10 mouse cellular contexts compared by ENCODE assay signal in the genomic region with DNA sequence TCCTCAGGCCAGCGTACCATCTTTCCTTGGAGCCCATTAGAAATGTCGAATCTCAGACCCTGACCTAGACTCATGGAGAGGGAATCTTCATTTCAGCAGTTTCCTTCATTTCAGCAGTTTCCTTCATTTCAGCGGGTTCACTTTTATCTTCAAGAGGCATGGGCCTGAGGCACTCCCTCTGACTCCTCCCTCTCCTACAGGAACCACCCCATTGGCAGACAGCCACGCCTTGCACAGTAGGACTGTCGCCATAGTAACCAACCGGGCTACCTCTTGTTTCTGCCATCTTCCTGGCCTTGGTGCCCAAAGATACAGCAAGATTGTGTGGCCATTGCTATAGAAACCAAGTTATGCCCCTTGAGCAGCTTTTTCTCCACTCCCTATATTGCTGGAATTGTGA.
A peak's percentile ranks its signal among the peaks of the same experiment; 100 is the strongest.
DNase-seq lines count a peak whose midpoint lies in the region; ATAC-seq lines count a peak whose summit lies in the region.
"Had no signal": no experiment of that assay in that cellular context is flagged by ENCODE, and none has a peak within 500 bp of the region (broad histone marks: within the 10 kb centered on the region; RNA-seq: fewer than 3 reads in every experiment).

No protein-coding gene starts in this region.

- intact Hi-C loops in heart, postnatal 25 days (cut with DNase I) = no loop called here

- H3K9ac ChIP-seq in forebrain, embryonic 14.5 days (ENCODE audit: low read length) = no peak overlapping the region
- H3K9ac ChIP-seq: liver, embryonic 13.5 days had no signal

- H3K36me3 ChIP-seq in forebrain, embryonic 14.5 days (ENCODE audit: control insufficient read depth, insufficient read depth, low read length) = no peaks in the 10 kb centered on the region
- H3K36me3 ChIP-seq: liver, embryonic 13.5 days had no signal

- WGBS in forebrain, embryonic 14.5 days = 40% methylated on average over 6 of the region's 6 CpGs

- H3K27me3 ChIP-seq in forebrain, embryonic 14.5 days (replicated peaks; ENCODE audit: control insufficient read depth, insufficient read depth, low read length) = no peaks in the 10 kb centered on the region
- H3K27me3 ChIP-seq: liver, embryonic 13.5 days had no signal

- H3K4me1 ChIP-seq in forebrain, embryonic 14.5 days (ENCODE audit: control insufficient read depth, insufficient read depth, low read length) = no peaks in the 10 kb centered on the region
- H3K4me1 ChIP-seq: liver, embryonic 13.5 days had no signal

- H3K4me2 ChIP-seq in forebrain, embryonic 14.5 days (ENCODE audit: low read length) = no peak overlapping the region
- H3K4me2 ChIP-seq: liver, embryonic 13.5 days had no signal

- H3K9me3 ChIP-seq in forebrain, embryonic 14.5 days (replicated peaks; ENCODE audit: control insufficient read depth, low read length) = no peaks in the 10 kb centered on the region
- H3K9me3 ChIP-seq: liver, embryonic 13.5 days had no signal

- no peak overlapping the region for H3K4me3 ChIP-seq in forebrain, embryonic 14.5 days (ENCODE audit: low read depth, low read length)
- H3K4me3 ChIP-seq: liver, embryonic 13.5 days had no signal

- DNase-seq in embryo, embryonic 10 days (ENCODE audit: low spot score) = peak; percentile 33
- no peak for DNase-seq in embryo, embryonic 9.5 days (ENCODE audit: extremely low spot score)
- peak; percentile 7 for DNase-seq in 3T3-L1 (ENCODE audit: low read depth, low spot score)
- DNase-seq in forebrain, embryonic 14.5 days (ENCODE audit: low spot score) = peak; percentile 74
- no peak for DNase-seq in cerebellum, postnatal 36 days
- no peak for DNase-seq in heart, postnatal 25 days (ENCODE audit: low spot score)
- DNase-seq in natural killer cell, adult 2 months (ENCODE audit: low spot score in 2 of 2) = no peak
- DNase-seq: kidney, postnatal 36 days; liver, embryonic 13.5 days had no signal

- H3K27ac ChIP-seq in forebrain, embryonic 14.5 days (ENCODE audit: low read depth, low read length) = no peak overlapping the region
- H3K27ac ChIP-seq: liver, embryonic 13.5 days had no signal

- ATAC-seq in forebrain, embryonic 14.5 days = peak; percentile 67; the same call in 1 of the 2 replicates
- peak; percentile 66 for ATAC-seq in megakaryocyte progenitor cell, adult 5-6 weeks (replicated peaks; ENCODE audit: poor library complexity)

Comparison
In these comparisons a context has a peak if more than half of its experiments do, and no peak if none do; other contexts are left out.
1. DNase-seq: peak in embryo, embryonic 10 days (single experiment), 3T3-L1 (single experiment) and forebrain, embryonic 14.5 days (single experiment); none in embryo, embryonic 9.5 days (single experiment), cerebellum, postnatal 36 days (0 of 2), heart, postnatal 25 days (single experiment) and natural killer cell, adult 2 months (0 of 2).